Mouse (Mus musculus): ENCODE results near the gene Ankrd42. TPM values are rescaled to one million over a fixed set of nuclear protein-coding genes. Genes with fewer than 3 reads are reported as not detected.

The Ankrd42 gene
- total RNA-seq, 1 experiment from 2014 or later: not detected

GRCm38 (mm10) chr7:92589986-92590385, 47.0 kb downstream of the Ankrd42 start:
- ATAC-seq (replicated peaks; ENCODE audit: insufficient number of reproducible peaks, low FRiP score, low TSS enrichment, poor library complexity, severe bottlenecking): no peak

DNA sequence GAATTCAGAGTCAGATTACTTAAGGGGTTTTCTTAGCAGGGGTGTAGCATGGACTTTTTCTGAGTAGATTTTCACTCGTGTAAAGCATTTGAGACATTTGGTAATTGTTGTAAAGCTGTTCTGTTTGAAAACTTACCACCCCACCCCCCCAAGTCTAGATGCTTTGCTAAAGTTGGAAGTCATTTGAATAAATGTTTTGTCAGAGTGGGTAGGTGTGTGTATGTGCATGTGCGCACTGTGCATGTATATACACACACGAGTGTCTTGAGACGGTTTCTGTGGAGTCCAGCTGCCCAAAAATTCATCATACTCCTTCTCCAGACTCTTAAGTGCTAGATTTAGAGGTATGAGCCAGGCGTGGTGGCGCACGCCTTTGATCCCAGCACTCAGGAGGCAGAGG, 53.4 kb downstream of the Ankrd42 start:
- ATAC-seq (replicated peaks; ENCODE audit: insufficient number of reproducible peaks, low FRiP score, low TSS enrichment, poor library complexity, severe bottlenecking): no peak

GRCm38 (mm10) chr7:92580491-92581207, 56.3 kb downstream of the Ankrd42 start:
- no peak for ATAC-seq (replicated peaks; ENCODE audit: insufficient number of reproducible peaks, low FRiP score, low TSS enrichment, poor library complexity, severe bottlenecking)

- no peak for ATAC-seq (replicated peaks; ENCODE audit: insufficient number of reproducible peaks, low FRiP score, low TSS enrichment, poor library complexity, severe bottlenecking)
These were observed 70.2 kb downstream of the Ankrd42 start for GRCm38 (mm10) chr7:92566775-92567174.

- peak; percentile 96 for ATAC-seq (replicated peaks; ENCODE audit: insufficient number of reproducible peaks, low FRiP score, low TSS enrichment, poor library complexity, severe bottlenecking)
These were observed 75.7 kb downstream of the Ankrd42 start, which contains the start of gene Ccdc90b for GRCm38 (mm10) chr7:92560986-92561876. Gene Ccdc90b (plus strand): TSS chr7:92561149.

DNA sequence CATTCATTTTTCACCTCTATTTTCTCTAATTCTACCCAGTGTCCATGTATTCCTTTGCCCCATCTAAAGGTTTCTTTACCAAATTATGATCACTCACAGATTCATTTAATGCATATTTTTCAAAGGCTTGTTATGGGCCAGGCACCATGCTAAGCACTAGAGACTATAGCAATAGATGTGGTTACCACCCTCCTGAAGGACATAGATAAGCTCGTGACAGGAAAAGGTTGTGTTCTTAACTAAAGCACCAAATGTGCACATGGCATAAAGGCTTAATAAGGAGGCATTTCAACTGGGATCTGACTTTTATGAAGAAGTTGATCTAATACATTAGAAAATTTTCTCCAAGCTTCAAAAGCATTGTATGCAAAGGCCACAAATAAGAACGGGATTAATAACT, 78.2 kb downstream of the Ankrd42 start:
- no peak for ATAC-seq (replicated peaks; ENCODE audit: insufficient number of reproducible peaks, low FRiP score, low TSS enrichment, poor library complexity, severe bottlenecking)

- ATAC-seq (replicated peaks; ENCODE audit: insufficient number of reproducible peaks, low FRiP score, low TSS enrichment, poor library complexity, severe bottlenecking): no peak
These were observed 86.0 kb downstream of the Ankrd42 start for GRCm38 (mm10) chr7:92550990-92551392.

DNA sequence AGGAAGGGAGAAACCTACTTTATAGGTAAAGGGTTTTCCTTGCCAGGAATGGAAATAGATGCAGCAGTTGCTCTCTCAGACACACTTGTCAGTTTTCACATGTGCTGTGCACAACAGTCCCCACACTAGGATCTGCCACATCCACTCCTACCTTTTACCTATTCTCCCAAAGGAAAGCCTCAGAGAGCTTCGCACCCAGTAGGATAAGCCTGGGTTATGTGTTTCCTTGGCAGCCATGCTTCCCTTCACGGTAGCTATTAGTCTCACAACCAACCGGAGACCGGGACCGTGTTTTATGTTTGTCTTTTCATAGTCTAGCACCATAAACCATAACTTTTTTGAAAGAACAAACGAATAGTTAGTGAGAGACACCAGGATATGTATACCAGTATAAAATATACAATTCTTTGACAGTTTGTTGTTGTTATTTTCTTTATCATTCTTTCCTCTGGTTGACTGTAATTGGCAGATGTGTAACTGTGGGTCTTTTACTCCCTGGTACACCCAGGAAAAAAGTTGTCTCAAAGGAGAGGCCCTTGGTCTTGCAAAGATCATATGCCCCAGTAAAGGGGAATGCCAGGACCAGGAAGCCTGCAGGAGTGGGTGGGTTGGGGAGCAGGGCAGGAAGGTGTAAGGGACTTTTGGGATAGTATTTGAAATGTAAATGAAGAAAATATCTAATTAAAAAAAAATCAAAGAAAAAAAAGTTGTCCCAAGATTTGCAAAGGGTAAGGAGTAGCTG, 86.5 kb downstream of the Ankrd42 start:
- no peak for ATAC-seq (replicated peaks; ENCODE audit: insufficient number of reproducible peaks, low FRiP score, low TSS enrichment, poor library complexity, severe bottlenecking)

GRCm38 (mm10) chr7:92546763-92547162, 90.2 kb downstream of the Ankrd42 start:
- no peak for ATAC-seq (replicated peaks; ENCODE audit: insufficient number of reproducible peaks, low FRiP score, low TSS enrichment, poor library complexity, severe bottlenecking)

DNA sequence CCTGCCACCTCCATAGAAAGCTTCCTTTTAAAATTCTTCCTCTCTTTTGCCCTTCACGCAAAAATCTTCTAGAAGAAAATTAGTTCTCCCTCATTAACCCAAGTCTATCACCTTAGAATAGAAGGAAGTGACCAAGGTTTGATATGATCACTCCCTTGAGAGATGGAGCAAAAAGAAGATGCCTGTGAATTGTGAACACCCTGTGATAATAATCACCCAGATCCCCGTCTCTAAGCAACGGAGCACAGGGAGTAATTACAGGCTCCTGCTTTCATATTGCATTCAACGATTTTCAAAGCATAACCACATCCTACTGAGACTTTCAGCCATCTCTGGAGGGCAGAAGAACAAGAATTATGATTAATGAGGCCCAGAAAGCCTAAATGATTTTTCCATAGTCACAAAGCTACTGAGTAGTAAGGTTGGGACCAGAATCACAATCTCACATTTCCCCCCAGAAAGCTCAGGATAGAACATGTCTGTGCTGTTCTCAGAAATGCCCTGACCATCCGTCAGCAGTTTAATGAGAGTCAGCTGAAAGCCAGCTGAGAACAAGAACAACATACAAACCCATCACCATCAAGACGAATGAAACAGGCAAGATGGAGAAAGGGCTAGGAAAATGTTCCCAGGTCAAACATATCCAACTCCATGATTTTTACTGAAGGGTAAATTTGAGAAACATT, 104.4 kb downstream of the Ankrd42 start:
- ATAC-seq (replicated peaks; ENCODE audit: insufficient number of reproducible peaks, low FRiP score, low TSS enrichment, poor library complexity, severe bottlenecking): no peak

Other genes with a start within 250 kb of the Ankrd42 start
- gene Ccdc90b, start 76.0 kb downstream of the Ankrd42 start, total RNA-seq (2017): 11.1 to 13.5 TPM (median 11.2 TPM) in 3 replicates
- 176 to 189 TPM (median 178 TPM) in 3 replicates for gene Pcf11, start 32.8 kb upstream of the Ankrd42 start, total RNA-seq (2017)
- 4.2 to 8.3 TPM (median 8.1 TPM) in 3 replicates for gene Rab30, start 104.5 kb upstream of the Ankrd42 start, total RNA-seq (2017)
- 1.2 to 3.6 TPM (median 2.6 TPM) in 3 replicates for gene Ddias, start 237.1 kb upstream of the Ankrd42 start, total RNA-seq (2017)
- 48.1 to 63.6 TPM (median 48.4 TPM) in 3 replicates for gene Prcp, start 237.3 kb upstream of the Ankrd42 start, total RNA-seq (2017)

Measured in monocyte, adult 5-6 weeks (primary cell).